Mouse (Mus musculus) retina, postnatal 7 days (tissue): ENCODE measurements around the gene Cmss1.

Experiments
- DNase-seq: peaks from one replicate; pipeline ENCODE4 v3.0.0-alpha.2; 2012; ENCODE audit warnings: low read depth, low spot score

The Cmss1 gene

DNA sequence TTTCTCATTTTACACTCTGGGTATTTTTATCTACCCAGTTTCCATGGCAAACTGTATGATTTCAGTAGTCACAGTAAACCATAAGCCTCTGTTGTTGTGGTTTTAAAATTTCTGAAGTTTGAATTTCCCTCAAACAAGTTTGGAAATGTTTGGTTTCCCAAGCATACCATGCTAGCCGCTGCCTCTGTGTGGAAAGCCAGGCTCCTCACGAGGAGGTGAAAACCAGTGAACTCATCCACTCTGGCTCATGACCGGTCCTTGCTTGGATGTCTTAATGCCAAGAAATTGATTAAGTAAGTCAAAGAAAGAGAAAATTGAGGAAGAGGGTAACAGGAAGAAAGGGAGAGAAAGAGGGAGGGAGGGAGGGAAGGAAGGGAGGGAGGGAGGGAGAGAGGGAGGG, 48.4 kb downstream of the Cmss1 start:
- no peak for DNase-seq

DNA sequence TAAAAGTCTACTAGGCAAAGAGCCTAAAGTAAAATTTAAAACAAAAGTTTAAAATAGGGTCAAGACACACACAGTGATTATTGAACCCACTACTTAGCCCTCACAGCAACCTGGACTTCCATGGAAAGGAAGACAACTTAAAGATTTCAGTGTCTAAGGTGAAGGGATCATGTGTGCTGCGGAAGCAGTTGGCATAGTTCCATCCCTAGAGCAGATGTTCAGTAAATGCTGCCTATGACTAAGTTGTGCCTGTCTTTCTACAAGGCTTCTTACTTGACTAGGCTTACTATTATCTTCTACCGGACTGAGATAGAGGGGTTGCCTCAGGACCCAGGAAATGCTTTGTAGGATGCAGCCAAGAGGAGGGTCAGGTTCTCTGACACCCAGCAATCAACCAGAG, 50.4 kb downstream of the Cmss1 start:
- DNase-seq = no peak

DNA sequence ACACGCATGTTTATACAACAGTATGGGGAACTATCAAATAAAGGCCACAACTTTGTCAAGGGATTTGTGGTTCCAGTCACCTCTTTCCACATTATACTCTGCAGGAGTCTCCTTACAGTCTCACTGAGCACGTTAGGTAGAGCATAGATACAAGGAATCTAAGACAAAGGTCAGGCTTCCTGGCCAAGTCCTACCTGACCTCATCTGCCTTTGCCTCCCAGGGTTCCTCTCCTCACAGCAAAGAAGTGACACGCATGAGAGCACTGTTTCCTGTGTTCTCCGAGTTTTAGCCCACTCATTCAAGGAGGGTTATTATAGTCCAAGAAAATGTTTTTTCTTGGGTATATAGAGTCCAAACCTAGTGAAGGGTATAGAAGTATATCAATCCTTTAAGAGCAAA, 51.0 kb downstream of the Cmss1 start:
- no peak for DNase-seq

GRCm38 (mm10) chr16:57554886-57555400, 51.7 kb downstream of the Cmss1 start:
- no peak for DNase-seq

DNA sequence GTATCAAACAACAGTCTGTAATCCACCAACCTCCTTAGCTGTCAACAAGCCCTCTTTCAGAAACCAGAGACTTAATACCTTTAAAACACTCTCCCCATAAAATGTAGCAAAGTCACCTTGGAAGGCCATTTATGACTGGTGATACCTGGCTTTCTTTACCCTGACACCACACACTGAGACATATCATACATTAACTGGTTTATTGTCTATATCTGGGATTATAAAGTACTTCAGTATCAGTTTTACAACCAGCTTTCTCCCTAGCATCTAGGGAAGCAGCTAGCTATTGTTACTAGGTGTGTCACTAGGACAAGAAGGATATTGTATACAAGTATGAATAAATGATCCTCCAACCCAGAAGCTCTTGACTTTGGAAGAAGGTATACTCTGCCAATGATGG, 53.4 kb downstream of the Cmss1 start:
- no peak for DNase-seq

DNA sequence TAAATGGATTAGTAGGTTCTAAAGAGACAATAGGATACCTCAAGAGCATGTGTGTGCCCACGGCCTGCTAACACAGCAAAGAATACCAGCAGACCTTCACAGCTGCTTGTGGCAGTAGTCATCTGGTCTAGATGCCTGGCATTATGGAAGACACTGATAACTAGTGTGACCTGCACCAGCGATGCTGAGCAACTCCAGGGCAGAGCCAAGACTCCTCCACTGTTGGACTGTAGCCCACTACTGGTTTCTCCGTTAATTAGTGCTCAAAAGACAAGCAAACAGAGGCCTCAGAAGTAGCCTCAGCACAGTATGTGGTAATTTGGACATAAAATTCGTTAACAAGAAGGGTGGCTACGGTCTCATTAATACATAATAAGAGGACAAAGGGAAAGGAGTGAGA, 54.0 kb downstream of the Cmss1 start:
- no peak for DNase-seq

DNA sequence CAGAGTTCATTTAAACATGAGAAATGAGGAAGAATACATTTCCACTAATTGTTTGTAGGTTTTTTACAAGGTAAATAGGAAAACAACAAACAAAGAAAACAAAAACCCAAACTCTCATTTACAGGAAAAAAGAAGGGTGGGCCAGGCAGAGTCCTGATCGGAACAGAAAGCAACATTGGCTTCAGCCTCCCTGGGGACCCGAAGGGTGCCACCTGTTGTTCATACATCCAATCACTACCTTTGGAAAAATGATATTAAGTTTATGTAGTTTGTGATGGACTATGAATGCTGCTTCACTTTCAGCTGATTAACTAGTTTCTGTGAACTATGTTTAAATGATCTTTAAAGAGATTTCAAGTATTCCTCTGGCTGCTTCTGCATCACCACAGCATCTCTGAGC, 55.0 kb downstream of the Cmss1 start:
- DNase-seq = no peak

GRCm38 (mm10) chr16:57550817-57551216, 55.8 kb downstream of the Cmss1 start:
- DNase-seq = no peak

DNA sequence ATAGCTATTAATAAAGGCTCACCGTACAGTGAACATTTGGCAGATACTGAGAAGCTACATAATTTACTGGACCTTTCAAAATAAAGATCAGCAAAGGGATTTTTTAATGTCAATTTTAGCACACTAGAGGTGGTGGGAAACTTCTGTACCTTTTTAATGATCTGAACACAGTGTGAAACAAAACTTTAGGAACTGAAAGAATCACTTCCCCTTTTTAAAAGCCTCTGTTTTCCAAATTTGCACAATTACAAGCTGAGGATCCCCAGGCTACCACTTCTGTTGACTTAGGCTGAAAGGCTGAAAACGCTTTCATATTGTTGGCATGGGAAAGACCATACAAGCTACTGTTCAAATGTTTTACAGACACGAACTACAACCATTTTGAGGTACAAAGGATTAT, 56.6 kb downstream of the Cmss1 start:
- no peak for DNase-seq

DNA sequence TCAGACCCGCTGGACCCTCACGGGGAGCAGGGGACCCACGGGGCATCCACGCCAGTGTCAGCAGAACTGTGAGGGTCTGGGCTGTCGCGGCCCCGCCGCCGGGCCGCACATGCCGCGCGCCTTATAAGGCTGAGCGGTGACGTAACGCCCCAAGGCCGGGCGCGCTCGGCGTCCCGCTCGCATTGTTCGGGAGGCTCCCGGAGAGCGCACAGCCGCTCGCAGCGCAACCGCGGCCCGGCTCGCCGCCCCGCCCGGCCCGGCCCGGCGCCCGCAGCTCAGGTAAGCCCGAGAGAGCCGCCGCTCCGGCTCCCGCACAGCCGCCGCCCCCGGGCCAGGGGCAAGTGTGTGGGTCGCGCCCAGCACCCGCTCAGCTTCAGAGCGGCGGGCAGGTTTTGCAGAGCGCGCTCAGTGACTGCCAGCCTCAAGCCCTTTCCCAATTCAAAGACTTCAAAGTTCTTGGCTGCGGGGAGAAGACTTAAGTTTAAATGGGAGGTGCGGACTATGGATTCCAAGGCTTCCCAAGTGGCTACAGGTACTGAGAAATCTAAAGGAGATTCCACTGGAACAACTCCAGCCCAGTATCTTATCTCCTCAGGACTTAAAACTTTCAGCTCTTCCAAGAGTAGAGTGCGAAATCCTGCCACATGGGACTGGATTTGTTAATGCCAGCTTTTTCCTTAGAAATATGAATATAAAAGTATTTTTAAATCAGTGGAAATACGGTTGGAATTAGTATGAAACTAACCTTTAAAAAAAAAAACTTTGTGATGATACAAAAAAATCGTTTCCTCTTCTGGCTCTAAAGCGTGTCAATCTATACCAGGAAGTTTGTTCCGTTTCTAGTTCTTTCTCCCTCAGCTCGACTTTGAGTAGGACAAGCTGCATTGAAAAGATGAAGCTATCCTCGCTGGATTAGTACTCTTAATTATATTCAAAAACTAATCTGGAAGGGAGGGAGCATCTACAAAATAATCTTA, 57.3 kb downstream of the Cmss1 start:
- peak; percentile 31 for DNase-seq

DNA sequence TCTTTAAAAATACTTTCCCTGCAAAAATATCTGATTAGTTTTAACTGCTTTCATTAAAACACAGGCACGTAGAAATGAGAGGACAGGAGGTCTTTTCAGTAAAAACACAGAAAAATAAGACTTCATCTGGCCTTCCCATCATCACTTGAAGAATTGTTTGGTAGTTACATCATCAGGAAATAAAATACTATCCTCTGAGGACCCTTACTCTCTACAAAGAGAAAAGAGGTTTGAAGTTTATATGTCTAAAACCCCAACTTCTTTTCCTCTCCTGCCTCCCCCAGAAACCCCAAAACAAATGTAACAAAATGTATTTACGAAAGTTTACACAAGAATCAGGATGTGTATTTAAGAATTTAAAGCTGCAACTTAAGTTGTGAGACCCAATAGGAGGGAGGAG, 58.1 kb downstream of the Cmss1 start:
- no peak for DNase-seq

DNA sequence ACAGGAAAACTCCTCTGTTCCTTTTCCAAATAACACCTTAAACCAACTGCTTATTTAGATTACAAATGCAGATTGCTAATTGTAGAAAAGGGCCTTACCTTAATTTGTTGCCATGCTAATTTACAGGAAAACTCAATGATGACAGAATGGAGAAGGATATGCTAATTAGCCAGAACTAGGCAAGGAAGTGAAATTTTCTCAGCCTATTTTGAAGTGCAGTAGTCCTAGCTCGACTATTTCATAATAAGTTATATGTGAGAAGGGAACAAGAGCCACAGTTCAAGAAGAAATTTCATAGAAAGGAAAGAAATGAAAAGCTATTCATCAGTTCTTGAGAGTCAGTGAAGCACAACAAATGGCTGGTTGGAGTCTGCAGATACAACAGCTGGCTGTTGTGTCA, 60.3 kb downstream of the Cmss1 start:
- no peak for DNase-seq

GRCm38 (mm10) chr16:57544441-57544840, 62.2 kb downstream of the Cmss1 start:
- no peak for DNase-seq

DNA sequence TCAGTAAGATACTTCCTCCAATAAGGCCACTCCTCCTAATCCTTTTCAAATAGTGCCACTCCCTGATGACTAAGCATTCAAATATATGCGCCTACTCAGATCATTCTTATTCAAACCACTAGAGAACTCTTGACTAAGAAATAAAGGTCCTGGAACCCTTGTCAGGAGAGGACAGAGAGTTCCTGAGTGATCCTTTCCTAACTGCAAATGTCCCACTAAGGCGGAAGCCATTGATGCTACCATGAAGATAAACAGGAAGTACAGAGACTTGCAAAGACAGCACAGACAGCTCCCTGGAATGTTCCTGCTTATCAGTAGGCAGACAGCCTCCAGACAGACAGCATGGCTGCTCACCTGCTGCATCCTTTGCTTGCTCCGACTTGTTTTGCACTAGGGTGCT, 63.4 kb downstream of the Cmss1 start:
- no peak for DNase-seq

DNA sequence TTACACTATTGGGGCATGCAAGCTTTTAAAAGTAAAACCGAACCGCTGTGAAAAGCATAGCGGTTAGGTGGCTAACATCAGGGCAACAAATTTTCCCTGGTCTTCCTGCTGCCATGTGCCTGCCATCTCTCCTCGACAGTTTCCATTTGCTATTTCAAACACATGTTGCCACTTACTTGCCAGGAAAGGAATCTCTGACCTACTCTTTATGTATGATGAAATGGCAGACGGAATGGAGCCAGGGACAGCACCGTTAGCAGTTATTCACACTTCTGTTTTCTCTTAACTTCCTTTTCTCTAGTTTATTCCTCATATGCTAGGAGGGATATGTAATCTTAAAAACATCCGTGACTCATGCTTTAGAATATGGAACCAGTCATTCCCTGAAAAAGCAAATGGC, 70.2 kb downstream of the Cmss1 start:
- no peak for DNase-seq

DNA sequence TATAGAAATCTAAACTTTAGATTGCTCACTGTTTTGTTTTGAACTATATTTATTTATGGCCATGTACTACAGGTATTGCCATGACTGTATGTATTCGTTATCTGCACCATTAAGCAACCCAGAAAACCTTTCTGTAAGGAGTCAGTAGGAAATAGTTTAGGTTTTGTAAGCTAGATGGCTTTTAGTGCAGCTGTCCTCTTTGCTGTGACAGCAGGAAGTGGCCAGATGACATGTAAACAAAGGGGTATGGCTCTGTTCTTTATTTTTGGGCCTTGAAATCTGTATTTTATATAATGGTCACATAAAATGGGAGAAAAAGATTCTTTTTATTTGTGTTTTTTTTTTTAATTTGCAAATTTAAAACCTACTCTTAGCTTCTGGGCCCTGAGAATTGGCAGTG, 71.9 kb downstream of the Cmss1 start:
- DNase-seq = no peak

GRCm38 (mm10) chr16:57534365-57534764, 72.3 kb downstream of the Cmss1 start:
- DNase-seq = no peak

GRCm38 (mm10) chr16:57532081-57532493, 74.6 kb downstream of the Cmss1 start:
- DNase-seq = no peak

DNA sequence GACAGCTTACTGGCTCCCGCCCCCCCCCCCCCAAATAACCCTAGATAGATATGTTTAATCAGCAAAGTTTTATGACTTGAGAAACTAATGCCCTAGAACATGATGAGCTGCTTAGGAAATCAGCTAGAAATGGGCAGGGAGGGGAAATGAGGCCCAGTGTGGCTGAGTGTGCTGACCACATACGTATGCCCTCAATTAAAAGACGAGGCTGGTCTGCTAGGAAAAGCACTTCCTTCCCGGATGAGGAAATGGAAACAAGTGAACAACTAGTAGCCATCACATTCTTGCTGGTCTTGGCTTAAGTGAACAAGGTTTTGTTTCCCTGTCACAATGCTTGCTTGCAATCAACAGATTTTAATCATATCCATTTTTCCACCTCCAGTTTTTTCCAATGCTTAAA, 76.1 kb downstream of the Cmss1 start:
- DNase-seq = no peak

- DNase-seq = no peak
Measured at GRCm38 (mm10) chr16:57528457-57528856, 78.2 kb downstream of the Cmss1 start.

- DNase-seq = no peak
Measured at GRCm38 (mm10) chr16:57526893-57527292, 79.8 kb downstream of the Cmss1 start.

DNA sequence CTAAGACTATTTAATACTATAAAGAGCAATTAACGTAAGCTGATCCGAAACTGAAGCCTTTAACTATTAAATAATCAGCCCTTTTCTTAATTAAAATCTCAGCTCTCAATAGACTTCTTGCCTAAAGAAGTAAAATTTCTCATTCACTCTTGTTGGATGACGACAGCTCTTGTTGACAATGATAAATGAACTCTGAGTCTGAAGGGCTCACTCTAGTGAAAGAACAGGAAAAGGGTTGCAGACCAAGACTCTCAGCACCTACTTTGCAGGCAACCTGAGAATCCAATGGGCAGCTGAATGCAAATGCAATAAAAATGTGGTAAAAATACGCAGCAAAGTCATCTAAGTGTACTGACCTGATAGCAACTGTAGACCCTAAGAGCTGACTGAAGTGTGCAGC, 81.2 kb downstream of the Cmss1 start:
- DNase-seq = no peak

- no peak for DNase-seq
Measured at GRCm38 (mm10) chr16:57525046-57525445, 81.6 kb downstream of the Cmss1 start.
